Mouse (Mus musculus): ENCODE measurements around the gene Ctnnbip1.

Gene Ctnnbip1

DNA sequence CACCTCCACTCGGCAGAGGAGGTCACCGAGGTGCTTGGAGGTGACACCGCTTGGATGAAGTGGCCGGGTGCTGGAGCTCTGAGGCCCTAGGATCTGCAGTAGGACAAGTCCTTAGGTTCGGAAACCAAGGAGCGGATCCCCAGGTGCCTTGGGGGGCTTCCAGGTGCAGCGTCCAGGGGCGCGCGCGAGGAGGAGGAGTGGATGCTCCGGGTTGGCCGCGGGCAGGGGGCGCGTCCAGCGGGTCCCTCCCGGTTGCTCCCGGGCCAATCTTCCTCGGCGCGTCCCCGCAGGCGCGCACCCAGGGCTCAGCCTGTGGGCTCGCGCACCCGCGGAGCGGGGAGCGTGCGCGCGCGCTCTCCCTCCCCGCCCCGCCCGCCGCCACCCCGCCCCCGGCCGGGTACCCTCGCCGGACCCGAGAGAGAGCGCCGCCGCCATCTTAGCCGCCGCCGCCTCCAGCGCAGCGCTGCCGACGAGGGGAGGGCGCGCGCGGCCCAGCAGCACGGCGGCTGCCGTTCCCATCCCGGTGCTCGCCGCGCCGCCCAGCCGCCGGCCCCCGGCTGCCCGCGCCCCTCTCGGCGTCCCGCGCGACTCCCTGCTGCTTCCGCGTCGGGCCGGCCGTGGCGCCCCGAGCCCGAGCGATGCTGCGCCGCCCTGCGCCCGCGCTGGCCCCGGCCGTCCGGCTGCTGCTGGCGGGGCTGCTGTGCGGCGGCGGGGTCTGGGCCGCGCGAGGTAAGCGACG, 68.2 kb downstream of the Ctnnbip1 start, which contains the start of gene Clstn1:
Gene Clstn1 (plus strand): TSS at position 425 of the 739 bp plus-strand sequence.
- DNase-seq (ENCODE audit: extremely low spot score, low spot score) = peak; percentile 78

DNA sequence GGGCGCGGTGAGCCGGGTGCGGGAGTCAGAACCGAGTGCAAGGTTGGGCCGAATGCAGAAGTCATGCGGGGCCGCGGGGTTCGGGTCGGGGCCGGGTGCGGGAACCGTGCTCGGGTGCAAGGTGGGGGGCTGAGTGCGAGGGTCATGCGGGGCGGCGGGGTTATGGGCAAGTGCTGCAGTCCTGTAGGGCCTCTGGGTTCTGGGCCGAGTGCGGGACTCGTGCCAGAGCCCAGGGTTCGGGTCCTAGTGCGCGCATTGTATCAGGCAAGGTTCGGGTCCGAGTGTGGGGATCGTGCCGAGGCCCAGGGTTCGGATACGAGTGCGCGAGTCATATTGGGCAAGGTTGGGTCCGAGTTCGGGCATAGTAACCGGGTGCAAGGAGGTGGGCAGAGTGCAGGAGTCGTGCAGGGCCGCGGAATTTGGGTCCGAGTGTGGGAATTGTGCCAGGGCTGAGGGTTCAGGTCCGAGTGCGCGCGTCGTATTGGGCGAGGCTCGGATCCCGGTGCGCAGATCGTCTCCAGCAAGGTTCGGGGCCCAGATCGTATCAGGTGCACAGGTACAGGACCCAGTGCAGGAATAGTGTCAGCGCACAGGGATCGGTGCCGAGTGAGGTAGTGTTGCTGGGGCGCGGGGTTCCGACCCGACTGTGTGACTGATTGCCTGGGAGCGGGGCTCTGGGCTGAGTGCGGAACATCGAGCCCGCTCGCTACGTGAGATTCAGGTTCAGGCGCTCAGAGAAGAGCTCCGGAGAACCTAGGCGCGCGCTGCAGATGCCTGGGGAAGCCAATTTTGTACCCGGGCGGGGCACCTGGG, 69.0 kb downstream of the Ctnnbip1 start:
- peak; percentile 69 for DNase-seq (ENCODE audit: extremely low spot score, low spot score)

DNA sequence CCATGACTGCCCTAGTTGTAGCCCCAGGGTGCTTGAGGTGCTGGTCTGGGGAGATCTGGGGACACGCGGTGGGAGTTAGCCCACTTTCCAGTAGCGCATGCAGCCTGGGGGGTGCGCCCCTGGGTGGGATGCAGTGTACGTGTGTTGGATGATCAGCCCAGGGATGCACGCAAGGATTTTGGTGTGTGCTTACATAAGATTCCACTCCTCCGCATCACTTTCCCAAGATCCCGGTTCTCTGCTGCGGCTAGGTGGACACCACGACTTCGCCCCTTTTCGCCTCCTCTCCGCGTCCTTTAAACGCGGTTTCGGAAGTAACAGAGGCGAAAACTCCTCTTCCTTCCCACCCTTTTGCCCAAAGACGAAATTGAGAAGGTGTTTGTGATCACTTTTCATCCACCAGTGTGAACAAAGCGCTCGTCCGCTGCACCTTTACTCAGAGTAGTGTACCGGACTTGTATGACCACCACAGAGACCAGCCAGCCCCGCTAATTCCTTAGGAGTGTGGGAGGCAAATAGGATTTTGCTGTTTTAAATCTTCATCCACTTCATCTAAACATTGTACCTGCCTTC, 69.6 kb downstream of the Ctnnbip1 start:
- no peak for DNase-seq (ENCODE audit: extremely low spot score, low spot score)

DNA sequence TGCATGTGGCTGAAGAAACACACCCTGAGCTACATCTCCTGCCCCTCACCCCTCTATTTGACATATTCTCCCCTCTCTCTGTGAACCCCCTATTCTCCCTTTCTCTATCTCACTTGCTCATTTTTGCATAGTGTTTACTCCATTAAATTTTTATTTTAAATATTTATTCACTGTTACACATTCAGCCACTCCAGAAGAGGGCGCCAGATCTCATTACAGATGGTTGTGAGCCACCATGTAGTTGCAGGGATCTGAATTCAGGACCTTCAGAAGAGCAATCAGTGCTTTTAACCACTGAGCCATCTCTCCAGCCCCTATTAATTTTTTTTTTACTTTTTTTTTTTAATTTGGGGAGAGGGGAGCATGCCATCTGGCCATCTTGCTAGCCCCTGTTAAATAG, 72.2 kb downstream of the Ctnnbip1 start:
- DNase-seq (ENCODE audit: extremely low spot score, low spot score) = no peak

DNA sequence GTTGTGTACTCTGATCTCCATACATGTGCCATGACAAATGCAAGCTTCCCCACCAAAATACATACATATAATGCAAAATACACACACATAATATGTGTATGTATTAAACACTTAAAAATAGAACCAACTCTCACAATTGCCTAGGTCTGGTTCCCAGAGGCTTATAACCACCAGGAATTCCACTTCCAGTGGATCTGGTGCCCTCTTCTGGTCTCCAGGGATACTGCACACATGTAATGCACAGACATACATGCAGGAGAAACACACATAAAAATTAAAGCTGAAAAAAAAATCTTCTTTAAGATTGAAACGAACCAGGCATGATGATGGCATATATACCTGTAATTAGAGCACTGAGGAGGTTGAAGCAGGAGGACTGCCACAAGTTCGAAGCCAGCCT, 73.5 kb downstream of the Ctnnbip1 start:
- no peak for DNase-seq (ENCODE audit: extremely low spot score, low spot score)

DNA sequence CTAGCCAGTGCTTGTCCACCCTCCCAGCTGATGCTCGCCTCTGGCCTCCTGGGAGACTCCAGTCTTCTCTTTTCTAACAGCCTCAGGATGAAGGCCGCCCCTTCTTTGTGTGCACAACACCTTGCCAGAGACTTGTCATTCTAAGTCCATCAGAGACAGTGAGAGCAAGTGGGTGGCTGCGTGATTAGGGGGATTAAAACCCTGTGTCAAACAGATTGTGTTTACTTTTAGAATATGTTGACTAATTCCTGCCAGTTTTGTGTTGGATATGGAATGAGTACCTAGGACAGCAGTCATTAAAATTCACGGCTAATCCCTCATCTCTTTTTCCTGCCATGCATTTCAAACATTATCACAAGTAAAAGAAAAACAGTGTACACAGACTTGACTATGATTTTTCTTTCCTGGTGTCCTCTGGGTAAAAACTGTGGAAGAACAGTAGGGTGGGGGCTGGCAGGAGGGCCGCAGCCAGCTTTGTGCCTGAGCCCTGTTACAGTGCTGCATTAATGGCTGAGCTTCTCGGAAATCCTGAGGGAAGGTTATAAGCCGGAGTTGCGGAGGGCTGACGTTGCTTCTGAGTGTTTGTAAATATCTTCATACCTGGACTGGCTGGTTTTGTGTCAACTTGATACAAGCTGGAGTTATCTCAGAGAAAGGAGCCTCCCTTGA, 77.0 kb downstream of the Ctnnbip1 start:
- no peak for DNase-seq (ENCODE audit: extremely low spot score, low spot score)

DNA sequence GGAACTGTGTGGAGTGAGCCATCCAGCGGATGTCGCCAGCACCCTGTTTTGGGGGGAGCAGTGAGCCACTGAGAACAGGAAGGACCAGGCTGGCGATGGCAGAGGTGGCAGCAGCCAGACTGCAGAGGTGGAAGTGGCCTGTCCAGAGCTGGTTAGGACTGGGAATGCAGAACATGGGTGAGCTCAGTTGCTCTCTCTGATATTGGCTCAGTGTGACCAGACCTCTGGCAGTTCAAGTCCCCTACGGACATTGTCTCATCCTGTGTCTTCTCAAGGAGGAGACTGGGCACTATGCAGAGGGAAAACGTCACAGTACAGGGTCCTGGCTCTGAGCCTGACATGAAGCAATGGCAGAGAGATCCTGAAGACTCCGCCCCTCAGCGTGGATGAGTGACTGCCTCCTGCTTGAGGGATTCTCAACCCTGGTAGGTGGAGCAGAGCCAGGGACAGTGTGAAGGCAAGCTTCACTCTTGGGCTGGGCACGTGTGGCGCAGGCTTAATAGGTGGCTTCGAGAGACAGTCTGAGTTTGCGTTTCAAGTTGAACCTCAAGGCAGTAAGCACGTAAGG, 79.7 kb downstream of the Ctnnbip1 start:
- DNase-seq (ENCODE audit: extremely low spot score, low spot score) = no peak

DNA sequence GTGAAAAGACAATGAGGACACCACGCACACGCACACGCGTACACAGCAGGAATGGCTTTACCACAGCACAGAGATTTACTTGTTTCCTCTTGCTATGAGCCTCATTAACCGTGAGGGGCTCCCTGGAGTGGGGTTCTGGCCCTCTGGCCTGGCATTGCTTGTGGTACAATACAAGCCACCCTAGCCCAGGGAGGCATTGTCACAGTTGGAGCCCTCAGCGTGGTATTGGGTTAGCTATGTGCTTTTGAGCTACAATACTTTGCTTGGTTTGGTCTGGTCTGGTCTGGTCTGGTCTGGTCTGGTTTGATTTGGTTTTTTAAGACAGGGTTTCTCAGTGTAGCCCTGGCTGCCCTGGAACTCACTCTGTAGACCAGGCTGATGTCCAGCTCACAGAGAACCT, 81.5 kb downstream of the Ctnnbip1 start:
- DNase-seq (ENCODE audit: extremely low spot score, low spot score) = no peak

DNA sequence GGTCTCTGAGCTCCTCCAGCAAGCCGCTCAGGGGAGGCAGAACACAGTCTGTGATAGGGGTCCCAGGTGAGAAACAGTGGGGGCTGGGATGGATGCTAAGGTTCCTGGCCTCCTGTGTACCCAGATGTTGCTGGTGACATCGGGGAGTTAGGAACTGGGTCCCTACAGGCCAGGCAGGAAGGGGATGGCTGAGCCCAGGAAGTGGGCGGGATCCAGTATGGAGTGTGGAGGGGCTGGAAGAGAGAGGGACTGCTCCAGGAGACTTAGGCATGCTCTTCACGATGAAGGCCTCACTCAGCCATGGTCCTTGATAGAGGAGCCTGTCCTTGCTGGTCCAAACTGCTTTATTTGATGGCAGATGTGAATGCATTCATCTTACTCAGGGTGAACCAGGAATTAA, 82.1 kb downstream of the Ctnnbip1 start:
- no peak for DNase-seq (ENCODE audit: extremely low spot score, low spot score)

DNA sequence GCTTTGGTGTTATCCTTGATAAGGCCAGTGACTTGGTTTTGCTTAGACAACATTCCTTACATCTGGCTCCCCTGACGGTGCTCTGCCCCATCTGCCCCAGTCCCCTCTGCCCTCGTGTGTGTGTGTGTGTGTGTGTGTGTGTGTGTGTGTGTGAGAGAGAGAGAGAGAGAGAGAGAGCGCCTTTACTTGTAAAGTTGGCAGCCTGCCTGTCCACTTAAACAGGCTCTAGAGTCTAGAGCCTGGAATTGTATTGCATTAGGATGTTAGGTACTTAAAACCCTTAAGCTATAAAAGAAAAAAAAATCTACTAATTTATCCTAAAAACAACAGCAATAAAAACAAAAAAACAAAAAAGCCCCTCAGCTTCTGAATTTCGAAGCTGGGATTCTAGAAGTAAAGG, 83.4 kb downstream of the Ctnnbip1 start:
- DNase-seq (ENCODE audit: extremely low spot score, low spot score) = no peak

DNA sequence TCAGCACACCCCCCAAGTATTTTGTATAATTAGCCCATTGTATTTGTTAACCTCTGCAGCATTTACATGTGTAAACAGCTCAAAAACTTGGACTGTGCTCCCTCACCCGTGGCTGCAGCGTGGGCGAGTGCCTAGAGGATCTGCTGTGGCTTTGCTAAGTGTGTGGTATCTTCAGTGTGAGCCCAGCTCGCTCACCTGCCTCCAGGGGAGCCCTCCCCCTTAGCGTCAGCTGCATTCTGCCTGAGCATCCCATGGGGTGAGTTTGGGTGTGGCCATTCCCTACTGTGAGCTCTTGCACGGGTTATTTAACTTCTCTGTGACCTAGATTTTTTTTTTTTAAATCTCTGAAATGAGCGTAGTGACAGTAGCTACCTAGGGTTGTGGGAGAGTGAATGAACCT, 84.2 kb downstream of the Ctnnbip1 start:
- DNase-seq (ENCODE audit: extremely low spot score, low spot score) = no peak

DNA sequence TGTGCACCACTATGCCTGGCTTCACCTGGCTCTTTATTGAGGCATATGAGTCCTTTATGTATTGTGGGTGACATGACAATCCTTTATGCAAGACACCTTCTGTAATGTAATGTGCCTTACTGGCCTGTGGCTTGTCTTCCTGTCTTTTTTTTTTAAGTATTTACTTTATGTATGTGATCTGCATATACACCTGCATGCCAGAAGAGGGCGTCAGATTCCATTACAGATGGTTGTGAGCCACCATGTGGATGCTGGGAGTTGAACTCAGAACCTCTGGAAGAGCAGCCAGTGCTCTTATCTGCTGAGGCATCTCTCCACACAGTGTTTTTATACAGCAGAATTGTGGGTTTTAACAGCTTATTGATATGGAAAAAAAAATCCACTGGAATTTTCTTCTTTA, 85.8 kb downstream of the Ctnnbip1 start:
- no peak for DNase-seq (ENCODE audit: extremely low spot score, low spot score)

DNA sequence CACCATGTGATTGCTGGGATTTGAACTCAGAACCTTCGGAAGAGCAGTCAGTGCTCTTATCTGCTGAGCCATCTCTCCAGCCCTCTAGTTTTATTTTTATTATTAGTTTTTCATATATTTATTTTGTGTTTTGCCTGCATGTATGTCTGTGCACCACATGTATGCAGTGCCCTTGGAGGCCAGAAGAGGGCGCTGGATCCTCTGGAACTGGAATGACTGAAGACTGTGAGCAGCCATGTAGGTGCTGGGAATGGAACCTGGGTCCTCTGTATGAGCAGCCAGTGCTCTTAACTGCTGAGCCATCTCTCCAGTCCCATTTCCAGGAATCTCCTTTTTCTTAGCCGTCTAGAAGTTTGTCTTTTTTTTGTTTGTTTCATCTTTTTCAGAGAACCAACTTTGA, 86.5 kb downstream of the Ctnnbip1 start:
- no peak for DNase-seq (ENCODE audit: extremely low spot score, low spot score)

DNA sequence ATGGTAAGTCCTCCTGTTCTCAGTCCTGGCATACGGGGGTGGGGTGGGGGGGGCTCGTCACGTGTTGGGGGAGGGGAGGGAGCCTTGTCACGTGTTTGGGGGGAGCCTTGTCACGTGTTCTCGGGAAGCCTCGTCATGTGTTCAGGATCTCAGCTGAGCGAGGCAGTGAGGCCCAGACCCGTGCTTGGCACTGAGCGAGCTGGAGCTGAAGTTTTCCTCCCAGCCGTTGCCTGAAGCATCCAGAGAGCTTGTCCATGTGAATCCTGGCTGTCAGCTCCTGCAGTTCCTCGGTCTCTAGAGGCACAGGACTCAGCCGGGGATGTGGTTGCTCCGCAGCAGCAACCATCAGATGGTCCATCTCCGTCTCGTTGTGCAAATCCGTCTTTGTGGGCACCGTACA, 88.0 kb downstream of the Ctnnbip1 start:
- no peak for DNase-seq (ENCODE audit: extremely low spot score, low spot score)

DNA sequence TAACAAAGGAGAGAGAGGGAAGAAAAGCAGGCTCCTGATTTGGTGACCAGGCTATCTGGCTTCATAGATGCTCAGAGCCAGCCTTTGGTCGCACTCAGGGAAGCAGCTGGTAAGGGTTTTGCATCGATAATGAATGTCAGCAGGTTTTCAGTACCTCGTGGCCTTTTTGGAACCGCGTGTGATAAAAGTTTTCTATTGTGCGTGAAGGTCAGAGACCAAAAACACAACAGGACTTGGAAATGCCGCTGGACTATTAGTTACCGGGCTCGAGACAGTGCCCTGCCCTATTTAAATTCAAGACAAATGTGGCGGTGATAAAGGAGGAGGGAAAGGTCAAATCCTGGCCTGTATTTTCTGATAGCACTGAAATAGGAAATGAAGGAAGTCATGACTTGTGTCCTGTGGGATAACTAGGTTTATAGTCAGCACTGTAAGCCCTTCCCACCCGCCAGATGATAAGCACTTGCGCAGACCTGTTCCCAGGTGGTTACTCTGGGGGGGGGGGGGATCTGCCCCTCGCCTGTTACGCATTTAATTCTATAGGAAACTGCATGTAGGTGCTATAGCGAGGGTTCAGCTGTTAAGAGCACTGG, 88.8 kb downstream of the Ctnnbip1 start:
- DNase-seq (ENCODE audit: extremely low spot score, low spot score) = no peak

DNA sequence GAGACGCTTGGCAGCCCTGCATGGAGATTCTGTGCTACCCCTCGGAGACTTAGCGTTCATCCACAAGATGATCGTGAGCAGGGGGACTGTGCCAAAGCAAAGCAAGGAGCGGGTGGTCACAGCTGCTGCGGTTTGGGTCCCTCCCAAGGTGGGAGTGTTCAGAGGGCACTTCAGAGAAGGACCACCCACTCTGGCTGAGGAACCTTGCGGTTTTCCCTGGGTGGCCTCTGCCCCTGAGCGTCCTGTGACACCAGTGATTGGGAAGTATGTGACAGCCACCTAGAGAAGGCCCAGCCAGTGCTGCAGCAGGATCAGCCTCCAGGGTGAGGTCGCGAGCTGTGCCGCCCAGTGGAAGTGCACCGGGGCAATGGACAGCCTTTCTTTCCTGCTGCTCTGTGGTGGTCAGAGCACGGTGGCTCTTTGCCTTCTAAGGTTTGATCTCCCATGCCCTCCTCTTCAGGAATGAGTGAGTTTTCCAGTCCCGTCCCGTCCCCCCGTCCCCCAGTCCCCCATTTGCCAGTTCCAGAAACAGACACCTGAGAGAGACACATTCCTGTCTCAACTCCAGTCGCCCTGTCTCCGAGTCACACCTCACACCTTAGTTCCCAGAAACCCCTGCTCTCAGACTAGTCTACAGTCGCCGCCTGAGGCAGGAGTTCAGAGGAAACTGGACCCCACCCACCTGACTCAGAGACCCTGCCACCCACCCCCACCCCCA, 89.7 kb downstream of the Ctnnbip1 start:
- no peak for DNase-seq (ENCODE audit: extremely low spot score, low spot score)

DNA sequence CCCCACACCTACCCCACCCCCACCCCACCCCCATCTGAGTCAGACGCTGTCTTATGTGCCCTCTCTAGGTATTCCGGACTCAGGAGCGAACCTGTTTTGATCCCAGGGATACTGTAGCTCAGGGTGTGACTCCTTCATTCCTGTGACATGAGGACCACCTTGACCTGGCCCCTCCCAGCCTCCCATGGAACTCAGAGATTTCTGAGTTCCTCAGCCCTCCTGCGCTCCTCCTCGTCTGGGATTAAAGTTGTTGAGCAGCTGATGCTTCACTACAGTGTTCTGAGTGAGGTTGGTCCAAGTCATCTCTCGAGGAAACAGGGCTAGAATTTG, 90.2 kb downstream of the Ctnnbip1 start:
- no peak for DNase-seq (ENCODE audit: extremely low spot score, low spot score)

DNA sequence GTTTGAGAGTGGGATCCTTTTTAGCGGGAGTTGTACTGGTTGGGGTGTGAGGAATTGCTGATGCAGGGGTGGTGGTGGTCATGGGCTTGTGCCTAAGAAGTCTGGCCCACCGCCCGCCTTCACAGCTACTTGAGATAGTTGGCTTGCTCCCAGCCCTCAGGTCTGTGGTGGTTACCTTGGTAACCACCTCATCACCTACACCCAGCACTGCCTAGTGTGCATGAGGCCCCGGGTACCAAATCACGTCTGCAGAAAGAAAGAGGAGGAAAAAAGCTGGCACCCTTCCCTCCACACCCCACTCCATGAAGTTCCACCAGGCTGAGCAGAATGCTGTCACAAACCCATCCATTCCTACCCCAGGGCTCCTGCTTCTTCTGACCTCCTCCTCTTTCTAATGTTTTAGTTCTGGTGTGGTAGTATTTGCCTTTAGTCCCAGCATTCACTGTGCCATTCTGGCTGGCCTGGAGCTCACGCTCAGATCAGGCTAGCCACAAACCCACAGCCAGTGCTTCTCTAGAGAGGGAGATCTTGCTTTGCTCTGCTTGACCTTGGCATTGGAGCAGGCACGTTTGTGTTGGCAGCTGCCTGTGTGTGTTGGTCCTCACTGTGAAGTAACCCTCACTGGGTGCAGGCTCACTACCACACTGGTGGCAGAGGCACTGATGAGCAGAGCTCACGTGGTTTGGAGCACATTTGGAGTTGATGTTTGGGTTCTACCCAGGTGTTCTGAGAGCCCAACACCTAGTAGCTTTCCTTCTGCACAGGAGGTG, 91.4 kb downstream of the Ctnnbip1 start:
- no peak for DNase-seq (ENCODE audit: extremely low spot score, low spot score)

DNA sequence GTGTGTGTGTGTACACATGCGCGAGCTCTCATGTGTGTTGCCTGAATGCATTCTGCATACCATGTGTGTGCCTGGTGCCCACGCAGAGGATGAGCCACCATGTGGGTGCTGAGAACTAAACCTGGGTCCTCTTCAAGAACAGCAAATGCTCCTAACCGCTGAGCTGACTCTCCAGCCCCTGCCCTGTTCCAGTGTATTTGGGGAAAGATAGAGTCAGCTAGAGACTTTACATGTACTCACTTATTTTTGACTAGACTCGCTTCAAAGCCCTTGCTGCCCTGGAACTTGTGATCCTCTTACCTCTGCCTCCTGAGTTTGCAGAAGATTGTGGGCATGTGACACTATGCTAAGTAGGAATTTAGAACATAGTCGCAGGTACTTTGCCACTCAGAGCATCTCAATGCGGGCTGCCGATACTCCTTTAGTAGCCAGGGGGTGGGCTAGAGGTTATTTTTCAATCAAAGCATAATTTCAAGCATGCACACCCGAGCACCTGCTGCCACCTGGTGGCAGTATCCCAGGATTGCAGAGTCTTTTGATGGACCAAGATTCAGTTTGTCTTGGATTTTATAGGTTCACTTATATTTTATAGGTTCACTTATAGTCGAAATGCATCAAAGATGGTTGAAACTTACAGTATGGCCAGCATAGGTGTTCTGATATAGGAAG, 93.5 kb downstream of the Ctnnbip1 start:
- peak; percentile 63 for DNase-seq (ENCODE audit: extremely low spot score, low spot score)

Measured in neural tube, embryonic 10.5 days (tissue).